In the genomic region with DNA sequence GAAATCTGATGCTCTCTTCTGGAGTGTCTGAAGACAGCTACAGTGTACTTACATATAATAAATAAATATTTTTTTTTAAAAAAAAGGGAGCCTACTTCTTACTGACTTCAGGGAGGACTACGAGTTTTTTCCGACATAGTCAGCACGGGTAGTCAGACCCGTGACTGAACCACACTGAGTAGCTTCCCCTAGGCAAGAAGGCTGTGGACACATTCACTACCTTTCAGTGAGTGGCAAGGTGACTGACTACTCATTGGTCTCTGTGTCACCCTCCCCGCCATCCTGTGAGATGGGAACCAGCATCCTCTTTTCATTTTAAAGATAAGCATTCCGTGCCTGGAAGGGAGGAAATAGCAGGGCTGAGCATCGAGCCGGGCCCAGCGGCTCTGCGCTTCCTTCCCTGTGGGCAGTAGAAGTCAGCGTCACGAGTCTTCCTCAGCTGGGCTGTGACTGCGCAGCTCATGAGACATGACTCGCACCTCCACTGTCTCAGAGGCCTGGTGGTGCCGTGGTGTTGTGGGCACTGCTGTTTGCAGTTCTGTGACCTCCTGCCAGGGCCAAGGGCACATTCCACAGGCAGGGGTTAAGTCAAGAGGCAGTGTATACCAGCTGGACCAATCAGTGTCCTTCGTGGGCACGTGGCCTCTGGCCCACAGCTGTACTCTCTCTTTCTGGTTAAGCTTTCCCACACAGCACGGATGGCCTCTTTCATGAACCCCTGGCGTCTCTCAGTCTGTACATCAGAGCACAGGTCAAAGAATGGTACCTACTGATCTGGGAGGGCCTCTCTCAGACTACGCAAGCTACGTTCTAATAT, we compare ENCODE assay signal across 1 mouse cellular context.
TF ChIP-seq lines count a peak whose summit lies in the region.

No protein-coding gene starts in this region.

TF ChIP-seq in MEL, 35 proteins besides CTCF, POLR2A, EP300 and RAD21 (continued from another document):
- TF ChIP-seq UBTF (IDR thresholded peaks at IDR 0.05; ENCODE audit: borderline replicate concordance, insufficient read depth, low read depth, low read length) (no peak), RCOR1 (IDR thresholded peaks at IDR 0.05; ENCODE audit: low read depth, low read length) (no peak), HCFC1 (IDR thresholded peaks at IDR 0.05; ENCODE audit: low read depth, low read length) (no peak), MXI1 (IDR thresholded peaks at IDR 0.05; ENCODE audit: low read depth, low read length) (no peak), E2F4 (IDR thresholded peaks at IDR 0.05; ENCODE audit: borderline replicate concordance, low read depth, low read length) (no peak), ZNF384 (IDR thresholded peaks at IDR 0.05; ENCODE audit: low read depth, low read length) (no peak), MYC (IDR thresholded peaks at IDR 0.05; ENCODE audit: low read depth, low read length) (no peak), ZKSCAN1 (IDR thresholded peaks at IDR 0.05; ENCODE audit: low read depth, low read length) (no peak), POLR2AphosphoS5 (IDR thresholded peaks at IDR 0.05; ENCODE audit: borderline replicate concordance, low read depth, low read length) (no peak), GATA1 (IDR thresholded peaks at IDR 0.05; ENCODE audit: low read depth, low read length) (0 out of 2 replicates have a peak, but pooled peaks have one; percentile 11), USF1 (IDR thresholded peaks at IDR 0.05; ENCODE audit: low read depth, low read length) (peak; percentile 83), MAX (IDR thresholded peaks at IDR 0.05; ENCODE audit: low read length) (peak; percentile 81), CHD1 (IDR thresholded peaks at IDR 0.05; ENCODE audit: low read depth, low read length) (no peak), JUND (IDR thresholded peaks at IDR 0.05; ENCODE audit: low read depth, low read length) (no peak), SIN3A (IDR thresholded peaks at IDR 0.05; ENCODE audit: low read length) (no peak), NRF1 (IDR thresholded peaks at IDR 0.05; ENCODE audit: insufficient read depth, low read depth, low read length, poor library complexity, severe bottlenecking) (no peak), ZC3H11A (IDR thresholded peaks at IDR 0.05; ENCODE audit: low read depth, low read length) (no peak)
